Mouse (Mus musculus) spleen, adult 12 weeks (tissue): ENCODE results near the gene Nkd2.

ENCODE experiments used
- DNase-seq: peaks from one replicate; pipeline ENCODE4 v3.0.0; 2022; ENCODE audit warnings: low spot score

Gene Nkd2

GRCm38 (mm10) chr13:73847465-73847836 is at the start of gene Nkd2:
Gene Nkd2 (minus strand): TSS chr13:73847631.
- peak; percentile 15 for DNase-seq

GRCm38 (mm10) chr13:73892493-73893178 is 45.2 kb upstream of the Nkd2 start:
- no peak for DNase-seq

GRCm38 (mm10) chr13:73887415-73887874 is 40.0 kb upstream of the Nkd2 start:
- DNase-seq, result no peak

- DNase-seq, result no peak
Observed at GRCm38 (mm10) chr13:73886601-73887000, 39.2 kb upstream of the Nkd2 start.

GRCm38 (mm10) chr13:73886066-73886465 is 38.6 kb upstream of the Nkd2 start:
- no peak for DNase-seq

GRCm38 (mm10) chr13:73885656-73886055 is 38.2 kb upstream of the Nkd2 start:
- no peak for DNase-seq

GRCm38 (mm10) chr13:73881347-73881746 is 33.9 kb upstream of the Nkd2 start:
- no peak for DNase-seq

GRCm38 (mm10) chr13:73879824-73880223 is 32.4 kb upstream of the Nkd2 start:
- no peak for DNase-seq

- DNase-seq, result no peak
Observed at GRCm38 (mm10) chr13:73872159-73872558, 24.7 kb upstream of the Nkd2 start.

GRCm38 (mm10) chr13:73846589-73847464 is 604 bp downstream of the Nkd2 start:
- DNase-seq, result no peak

- DNase-seq, result no peak
Observed at GRCm38 (mm10) chr13:73842696-73843095, 4.7 kb downstream of the Nkd2 start.

- no peak for DNase-seq
Observed at GRCm38 (mm10) chr13:73839740-73840139, 7.7 kb downstream of the Nkd2 start.

- no peak for DNase-seq
Observed at GRCm38 (mm10) chr13:73839137-73839548, 8.3 kb downstream of the Nkd2 start.

GRCm38 (mm10) chr13:73837708-73838107 is 9.7 kb downstream of the Nkd2 start:
- DNase-seq, result no peak

- DNase-seq, result no peak
Observed at GRCm38 (mm10) chr13:73836491-73836890, 10.9 kb downstream of the Nkd2 start.

- no peak for DNase-seq
Observed at GRCm38 (mm10) chr13:73835791-73836190, 11.6 kb downstream of the Nkd2 start.

- no peak for DNase-seq
Observed at GRCm38 (mm10) chr13:73833809-73834208, 13.6 kb downstream of the Nkd2 start.

- peak; percentile 25 for DNase-seq
Observed at GRCm38 (mm10) chr13:73831486-73831885, 15.9 kb downstream of the Nkd2 start.

GRCm38 (mm10) chr13:73827243-73827642 is 20.2 kb downstream of the Nkd2 start:
- DNase-seq, result no peak

- DNase-seq, result no peak
Observed at GRCm38 (mm10) chr13:73823711-73824110, 23.7 kb downstream of the Nkd2 start.

GRCm38 (mm10) chr13:73822187-73822800 is 25.1 kb downstream of the Nkd2 start:
- peak; percentile 29 for DNase-seq

GRCm38 (mm10) chr13:73821251-73821650 is 26.2 kb downstream of the Nkd2 start:
- no peak for DNase-seq

GRCm38 (mm10) chr13:73818921-73819320 is 28.5 kb downstream of the Nkd2 start:
- DNase-seq, result no peak
